Mouse (Mus musculus): ENCODE data around the gene Stab2. TPM values are rescaled to one million over a fixed set of nuclear protein-coding genes. Genes with fewer than 3 reads are reported as not detected.

Gene Stab2
- polyA plus RNA-seq, 2 experiments: 10.8 to 17.9 TPM

GRCm38 (mm10) chr10:86860396-86860795, 147.4 kb downstream of the Stab2 start:
- DNase-seq (ENCODE audit: low read depth in 3 of 3, low spot score in 3 of 3) (no peak), ATAC-seq (ENCODE audit: insufficient read depth) (no peak)
- H3K36me3 ChIP-seq (replicated peaks; ENCODE audit: control insufficient read depth, insufficient read depth, low read depth): no peaks in the 10 kb centered on the region
- H3K4me1 ChIP-seq (replicated peaks; ENCODE audit: control insufficient read depth in 2 of 2, insufficient read depth in 2 of 2, low read length in 1 of 2): no peaks in the 10 kb centered on the region
- no peak overlapping the region for H3K4me2 ChIP-seq (ENCODE audit: low read depth)
- no peaks in the 10 kb centered on the region for H3K9me3 ChIP-seq (ENCODE audit: control insufficient read depth, low read length)
- no peak overlapping the region for H3K9ac ChIP-seq (replicated peaks)
- no peaks in the 10 kb centered on the region; the same call in 1 of the 2 replicates for H3K27me3 ChIP-seq (ENCODE audit: control insufficient read depth, insufficient read depth, low read length)
- 56% methylated on average over 4 of the region's 4 CpGs for WGBS (ENCODE audit: insufficient replicate concordance)
- no peak overlapping the region for H3K4me3 ChIP-seq (ENCODE audit: insufficient read depth in 1 of 2, low read depth in 2 of 2, low read length in 2 of 2)
- no peak overlapping the region for H3K27ac ChIP-seq
- TF ChIP-seq CTCF (IDR thresholded peaks at IDR 0.05; ENCODE audit: low read depth) (no peak), EP300 (IDR thresholded peaks at IDR 0.05; ENCODE audit: low read depth) (no peak)

- 66% methylated on average over 3 of the region's 3 CpGs for WGBS (ENCODE audit: insufficient replicate concordance)
- ATAC-seq (ENCODE audit: insufficient read depth): no peak
- no peak for TF ChIP-seq EP300 (IDR thresholded peaks at IDR 0.05; ENCODE audit: low read depth)
- TF ChIP-seq CTCF (IDR thresholded peaks at IDR 0.05; ENCODE audit: low read depth): no peak
- Histone ChIP-seq H3K27ac (no peak overlapping the region), H3K9me3 (ENCODE audit: control insufficient read depth, low read length) (no peaks in the 10 kb centered on the region), H3K4me3 (ENCODE audit: insufficient read depth in 1 of 2, low read depth in 2 of 2, low read length in 2 of 2) (no peak overlapping the region), H3K36me3 (replicated peaks; ENCODE audit: control insufficient read depth, insufficient read depth, low read depth) (no peaks in the 10 kb centered on the region), H3K9ac (replicated peaks) (no peak overlapping the region), H3K27me3 (ENCODE audit: control insufficient read depth, insufficient read depth, low read length) (no peaks in the 10 kb centered on the region; the same call in 1 of the 2 replicates), H3K4me1 (replicated peaks; ENCODE audit: control insufficient read depth in 2 of 2, insufficient read depth in 2 of 2, low read length in 1 of 2) (no peaks in the 10 kb centered on the region), H3K4me2 (ENCODE audit: low read depth) (no peak overlapping the region)
- no peak for DNase-seq (ENCODE audit: low read depth in 3 of 3, low spot score in 3 of 3)
Measured at GRCm38 (mm10) chr10:86853433-86853832, 154.4 kb downstream of the Stab2 start.

- Histone ChIP-seq H3K4me1 (replicated peaks; ENCODE audit: control insufficient read depth in 2 of 2, insufficient read depth in 2 of 2, low read length in 1 of 2) (0 out of 4 replicates have a peak, but pooled peaks cover 0 to under 1% of the 10 kb centered on the region in 2 experiments), H3K4me2 (ENCODE audit: low read depth) (no peak overlapping the region), H3K4me3 (ENCODE audit: insufficient read depth in 1 of 2, low read depth in 2 of 2, low read length in 2 of 2) (no peak overlapping the region), H3K27ac (no peak overlapping the region), H3K36me3 (replicated peaks; ENCODE audit: control insufficient read depth, insufficient read depth, low read depth) (no peaks in the 10 kb centered on the region), H3K27me3 (ENCODE audit: control insufficient read depth, insufficient read depth, low read length) (no peaks in the 10 kb centered on the region; the same call in 1 of the 2 replicates), H3K9ac (replicated peaks) (no peak overlapping the region), H3K9me3 (ENCODE audit: control insufficient read depth, low read length) (no peaks in the 10 kb centered on the region)
- DNase-seq (ENCODE audit: low read depth in 3 of 3, low spot score in 3 of 3): no peak
- TF ChIP-seq CTCF (IDR thresholded peaks at IDR 0.05; ENCODE audit: low read depth): no peak
- no peak for TF ChIP-seq EP300 (IDR thresholded peaks at IDR 0.05; ENCODE audit: low read depth)
- WGBS (ENCODE audit: insufficient replicate concordance): 62% methylated on average over 6 of the region's 6 CpGs
- no peak for ATAC-seq (ENCODE audit: insufficient read depth)
Measured at GRCm38 (mm10) chr10:86852160-86852559, 155.7 kb downstream of the Stab2 start.

- DNase-seq (ENCODE audit: low read depth in 3 of 3, low spot score in 3 of 3) (no peak), ATAC-seq (ENCODE audit: insufficient read depth) (no peak)
- no peaks in the 10 kb centered on the region for H3K36me3 ChIP-seq (replicated peaks; ENCODE audit: control insufficient read depth, insufficient read depth, low read depth)
- no peak overlapping the region for H3K4me3 ChIP-seq (ENCODE audit: insufficient read depth in 1 of 2, low read depth in 2 of 2, low read length in 2 of 2)
- no peak overlapping the region for H3K4me2 ChIP-seq (ENCODE audit: low read depth)
- H3K27me3 ChIP-seq (ENCODE audit: control insufficient read depth, insufficient read depth, low read length): no peaks in the 10 kb centered on the region; the same call in 1 of the 2 replicates
- WGBS (ENCODE audit: insufficient replicate concordance): 67% methylated on average over 4 of the region's 4 CpGs
- H3K27ac ChIP-seq: no peak overlapping the region
- no peak for TF ChIP-seq CTCF (IDR thresholded peaks at IDR 0.05; ENCODE audit: low read depth)
- no peak for TF ChIP-seq EP300 (IDR thresholded peaks at IDR 0.05; ENCODE audit: low read depth)
- H3K9me3 ChIP-seq (ENCODE audit: control insufficient read depth, low read length): no peaks in the 10 kb centered on the region
- peaks cover 0 to 5% of the 10 kb centered on the region in 2 experiments; a peak in 1 of 4 replicates for H3K4me1 ChIP-seq (replicated peaks; ENCODE audit: control insufficient read depth in 2 of 2, insufficient read depth in 2 of 2, low read length in 1 of 2)
- no peak overlapping the region for H3K9ac ChIP-seq (replicated peaks)
Measured at GRCm38 (mm10) chr10:86849508-86849907, 158.3 kb downstream of the Stab2 start.

- 54% methylated on average over 4 of the region's 4 CpGs for WGBS (ENCODE audit: insufficient replicate concordance)
- H3K9me3 ChIP-seq (ENCODE audit: control insufficient read depth, low read length): no peaks in the 10 kb centered on the region
- no peak for TF ChIP-seq EP300 (IDR thresholded peaks at IDR 0.05; ENCODE audit: low read depth)
- TF ChIP-seq CTCF (IDR thresholded peaks at IDR 0.05; ENCODE audit: low read depth): no peak
Measured at GRCm38 (mm10) chr10:86849087-86849486, 158.7 kb downstream of the Stab2 start.

More at GRCm38 (mm10) chr10:86849087-86849486, 158.7 kb downstream of the Stab2 start:
- ATAC-seq (ENCODE audit: insufficient read depth): no peak
- no peak overlapping the region for H3K4me3 ChIP-seq (ENCODE audit: insufficient read depth in 1 of 2, low read depth in 2 of 2, low read length in 2 of 2)
- H3K27ac ChIP-seq: no peak overlapping the region
- no peaks in the 10 kb centered on the region for H3K36me3 ChIP-seq (replicated peaks; ENCODE audit: control insufficient read depth, insufficient read depth, low read depth)
- no peaks in the 10 kb centered on the region; the same call in 1 of the 2 replicates for H3K27me3 ChIP-seq (ENCODE audit: control insufficient read depth, insufficient read depth, low read length)
- no peak for DNase-seq (ENCODE audit: low read depth in 3 of 3, low spot score in 3 of 3)
- peaks cover 0 to 5% of the 10 kb centered on the region in 2 experiments; a peak in 1 of 4 replicates for H3K4me1 ChIP-seq (replicated peaks; ENCODE audit: control insufficient read depth in 2 of 2, insufficient read depth in 2 of 2, low read length in 1 of 2)
- no peak overlapping the region for H3K4me2 ChIP-seq (ENCODE audit: low read depth)
- no peak overlapping the region for H3K9ac ChIP-seq (replicated peaks)
